Mouse (Mus musculus) cerebellum, adult 18-20 months (tissue): ENCODE results near the gene P2rx1.
A peak's percentile ranks its signal among the peaks of the same experiment; 100 is the strongest.

Experiments
- DNase-seq, 2 experiments: peaks; one replicate each; pipeline ENCODE4 v3.0.0; 2021

The P2rx1 gene

DNA sequence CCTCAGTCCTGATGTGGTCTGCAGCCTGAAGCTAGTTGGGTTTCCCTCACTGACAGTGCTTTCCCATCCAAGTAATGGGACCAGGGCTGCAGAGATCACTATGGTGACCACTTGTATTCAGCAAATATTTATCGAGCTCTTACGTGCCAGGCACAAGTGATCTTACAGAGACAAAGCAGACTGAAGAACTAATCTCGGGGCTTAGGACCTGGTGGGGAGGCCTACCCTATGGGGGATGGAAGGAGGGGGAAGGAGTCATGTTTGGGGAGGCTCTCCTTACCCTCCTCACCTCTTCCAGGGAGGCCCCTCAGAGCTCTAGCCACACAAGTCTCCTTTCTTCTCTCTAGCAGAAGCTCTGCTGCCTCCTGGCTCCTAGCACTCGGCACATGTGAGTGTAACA, 24.9 kb downstream of the P2rx1 start:
- DNase-seq, result no peak

DNA sequence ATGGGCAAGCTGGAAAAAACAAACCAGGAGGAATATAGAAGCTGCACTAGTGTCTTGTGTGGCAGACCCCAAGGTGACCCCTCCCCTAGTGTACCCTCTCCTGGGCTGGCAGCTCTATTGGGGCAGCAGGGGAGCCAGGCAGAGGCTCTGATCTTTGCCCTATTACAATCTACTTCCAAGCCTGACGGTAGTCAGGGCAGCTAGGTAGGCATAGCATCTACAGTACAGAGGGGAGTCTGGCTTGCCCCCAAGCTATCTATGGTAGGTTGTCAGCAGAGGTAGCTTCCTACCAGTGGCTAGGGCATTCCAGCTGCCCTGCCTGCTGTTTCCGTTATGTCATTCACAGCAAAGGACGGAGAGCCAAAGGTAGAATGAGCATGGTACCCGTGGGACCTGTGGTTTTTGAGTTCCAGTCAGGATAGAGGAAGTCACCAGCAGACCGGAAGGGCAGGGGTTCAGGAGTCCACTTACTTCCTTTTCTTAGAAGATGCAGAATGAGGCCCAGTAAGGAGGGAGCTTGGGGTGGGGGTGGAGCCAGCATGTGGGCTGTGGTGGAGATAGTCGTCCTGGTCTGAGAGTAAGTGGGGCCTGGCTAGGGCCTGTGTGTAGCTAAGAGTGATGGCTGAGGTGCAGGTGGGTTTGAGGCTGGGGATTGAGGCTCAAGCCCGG, 25.5 kb downstream of the P2rx1 start:
- no peak for DNase-seq

DNA sequence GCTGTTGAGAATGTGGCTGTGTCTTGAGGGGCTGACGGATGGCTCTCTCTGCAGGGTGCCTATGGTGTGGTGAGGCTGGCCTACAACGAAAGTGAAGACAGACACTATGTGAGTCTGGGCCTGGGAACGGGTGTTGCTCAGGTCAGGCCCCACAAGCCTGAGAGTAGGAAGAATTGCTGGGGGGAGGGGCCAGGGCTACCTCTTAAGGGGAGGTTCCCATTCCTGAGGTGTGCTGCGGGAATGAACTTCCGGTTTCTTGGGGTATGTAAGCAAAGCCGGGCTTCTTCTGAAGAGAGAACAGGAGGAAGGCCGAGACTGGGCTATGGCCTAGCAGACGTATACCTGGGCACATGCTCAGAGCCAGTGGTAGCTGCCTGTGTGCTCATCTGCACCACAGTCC, 28.1 kb downstream of the P2rx1 start:
- no peak for DNase-seq

DNA sequence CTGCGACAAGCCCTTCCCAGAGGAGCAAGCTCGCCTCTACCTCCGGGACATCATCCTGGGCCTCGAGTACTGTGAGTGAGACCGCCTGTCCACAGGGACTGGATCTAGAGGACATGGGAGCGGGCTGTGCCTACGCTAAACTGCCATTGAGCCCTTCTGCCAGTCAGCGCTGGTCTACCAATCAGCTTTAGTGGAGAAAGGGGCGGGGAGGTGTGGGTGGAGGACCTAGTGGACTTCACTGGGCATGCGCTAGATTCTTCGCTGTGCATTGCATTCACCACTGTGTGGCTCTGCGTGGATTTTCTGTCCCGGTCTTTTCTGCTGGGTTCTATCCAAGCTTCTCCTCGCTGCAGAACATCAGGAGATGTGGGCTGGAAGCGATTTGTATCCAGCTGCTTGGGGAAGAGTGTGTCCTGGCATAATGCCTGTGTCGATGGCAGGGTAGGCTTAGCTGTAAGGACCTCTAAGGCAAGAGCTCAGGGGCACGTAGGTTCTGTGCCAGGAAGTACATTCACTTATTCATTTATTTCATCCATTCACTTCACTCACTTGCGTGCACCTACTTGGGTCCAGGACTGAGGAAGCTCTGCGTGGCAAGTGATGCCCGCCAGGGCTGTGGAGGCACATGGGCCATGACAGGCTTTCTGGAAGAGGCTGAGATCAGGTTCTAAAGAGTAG, 32.1 kb downstream of the P2rx1 start:
- peak; percentile 84 to 95 for DNase-seq

DNA sequence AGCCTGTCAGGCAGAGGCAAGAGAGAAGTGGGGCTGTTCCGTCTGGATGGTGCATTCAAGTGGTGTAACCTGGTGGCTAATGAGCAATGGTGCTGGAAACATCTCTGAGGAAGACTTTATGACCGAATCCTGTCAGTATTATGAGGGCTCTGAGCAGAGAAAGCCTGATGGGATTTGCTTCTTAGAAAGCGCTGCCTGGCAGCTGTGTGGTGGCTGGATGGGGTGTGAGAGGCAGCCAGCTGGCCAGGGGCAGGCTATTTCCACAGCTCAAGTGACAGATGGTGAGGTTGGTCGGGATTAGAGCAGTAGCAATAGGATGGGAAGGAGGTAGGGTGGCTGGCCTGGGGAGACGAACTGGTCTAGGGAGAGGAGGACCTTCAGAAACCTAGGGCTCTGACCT, 32.6 kb downstream of the P2rx1 start:
- no peak for DNase-seq

DNA sequence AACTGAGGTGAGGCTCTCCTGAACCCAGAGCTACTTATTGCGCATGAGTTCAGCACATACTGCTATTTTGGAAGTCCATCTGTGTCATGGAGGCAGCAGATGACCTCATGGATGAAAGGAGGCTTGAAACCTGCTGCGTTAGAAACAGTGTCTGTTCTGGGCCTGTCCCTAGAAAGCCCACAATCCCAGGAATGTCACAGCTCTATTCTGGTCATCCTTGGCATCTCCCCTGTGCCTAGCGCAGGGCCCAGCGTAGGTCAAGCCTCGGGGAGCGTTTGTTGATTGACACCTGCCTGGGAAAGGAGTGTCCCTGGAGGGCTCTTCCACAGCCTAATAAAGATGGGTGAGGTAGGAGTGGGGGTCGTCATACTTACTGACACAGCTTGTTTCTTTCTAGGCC, 37.2 kb downstream of the P2rx1 start:
- no peak for DNase-seq

DNA sequence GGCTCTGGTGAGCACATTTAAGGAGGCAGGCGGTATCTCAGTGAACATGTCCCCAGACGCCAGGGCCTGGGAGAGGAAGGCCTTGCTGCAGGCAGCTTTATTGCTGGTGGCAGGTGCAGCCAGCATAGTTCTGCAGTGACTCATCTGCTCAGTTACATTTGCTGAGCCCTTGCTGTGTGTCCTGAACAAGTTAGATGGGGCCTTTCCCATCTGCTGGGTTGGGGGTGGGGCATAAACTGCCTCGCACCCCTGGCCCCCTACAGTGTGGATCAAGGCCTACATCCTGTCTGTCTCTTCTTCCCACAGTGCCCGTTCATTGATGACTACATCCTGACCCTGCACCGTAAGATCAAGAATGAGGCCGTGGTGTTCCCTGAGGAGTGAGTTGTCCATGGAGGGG, 38.0 kb downstream of the P2rx1 start:
- no peak for DNase-seq

DNA sequence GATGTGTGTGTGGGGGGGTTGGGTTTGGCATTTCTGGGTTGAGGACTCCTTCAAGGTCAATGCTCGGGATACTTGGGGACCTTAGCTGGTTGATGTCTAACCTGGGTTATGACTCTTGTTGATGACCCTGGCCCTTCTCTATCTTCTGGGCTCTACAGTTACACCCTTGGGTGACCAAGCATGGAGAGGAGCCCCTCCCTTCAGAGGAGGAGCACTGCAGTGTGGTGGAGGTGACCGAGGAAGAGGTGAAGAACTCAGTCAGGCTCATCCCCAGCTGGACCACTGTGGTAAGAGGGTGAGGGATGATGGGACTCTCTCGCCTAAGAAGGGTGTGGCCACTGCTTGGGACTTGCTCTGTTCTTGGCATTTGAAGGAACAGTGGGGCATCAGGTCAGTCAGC, 38.8 kb downstream of the P2rx1 start:
- DNase-seq, result no peak

DNA sequence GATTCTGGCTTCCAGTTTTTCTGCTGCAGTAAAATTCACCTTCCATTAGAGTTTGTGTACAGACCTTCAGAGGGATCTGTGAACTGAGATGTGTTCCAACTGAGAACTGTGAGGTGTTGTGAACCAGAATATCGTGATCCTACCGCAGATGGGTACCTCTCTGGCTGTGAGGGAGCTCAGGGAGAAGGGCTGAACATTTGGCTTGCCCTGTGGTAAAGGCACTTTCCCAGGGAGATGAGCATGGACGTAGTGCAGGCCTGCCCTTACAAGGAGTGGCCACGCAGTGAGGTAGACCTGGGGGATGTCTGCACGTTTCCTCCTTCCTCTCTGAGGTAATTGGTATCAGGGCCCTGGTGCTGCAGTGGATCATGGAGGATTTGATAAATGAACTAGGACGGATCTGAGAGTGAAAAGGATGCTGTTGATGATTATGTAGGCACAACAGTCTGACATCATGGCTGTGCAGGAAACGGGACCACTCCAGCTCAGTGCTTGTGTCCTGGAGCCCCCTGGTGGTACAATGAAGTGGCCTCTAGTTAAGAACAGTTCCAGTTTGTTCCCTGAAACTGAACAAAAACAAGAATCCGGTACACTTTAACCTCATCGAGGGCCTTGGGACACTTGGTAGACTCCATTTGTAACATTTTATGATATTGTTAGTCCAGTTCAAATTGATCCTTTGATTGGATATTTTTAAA, 40.3 kb downstream of the P2rx1 start:
- DNase-seq, result peak; percentile 54 to 58

DNA sequence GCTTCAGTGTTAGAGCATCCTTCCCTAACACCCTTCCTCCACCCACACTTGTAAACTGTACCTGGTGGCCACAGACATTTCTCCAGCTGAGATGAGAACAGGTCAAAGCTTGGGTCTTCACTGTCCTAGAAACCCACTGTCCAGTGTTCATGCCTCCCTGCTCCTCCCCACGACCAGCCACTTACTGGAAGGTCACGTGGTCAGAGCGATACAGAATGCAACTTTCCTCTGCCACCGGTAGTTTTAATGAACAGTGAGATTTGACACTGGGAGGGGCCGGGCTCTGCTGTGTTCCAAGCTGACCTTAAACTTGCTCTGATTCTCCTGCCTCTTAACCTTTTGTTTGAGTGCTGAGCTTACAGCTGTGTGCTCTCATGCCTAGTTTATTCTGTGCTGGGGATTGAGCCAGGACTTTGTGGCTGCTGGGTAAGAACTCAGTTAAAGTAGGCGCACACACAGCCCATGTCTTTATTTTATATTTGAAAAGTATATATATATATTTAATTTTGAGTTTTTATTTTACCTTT, 45.4 kb downstream of the P2rx1 start:
- no peak for DNase-seq

DNA sequence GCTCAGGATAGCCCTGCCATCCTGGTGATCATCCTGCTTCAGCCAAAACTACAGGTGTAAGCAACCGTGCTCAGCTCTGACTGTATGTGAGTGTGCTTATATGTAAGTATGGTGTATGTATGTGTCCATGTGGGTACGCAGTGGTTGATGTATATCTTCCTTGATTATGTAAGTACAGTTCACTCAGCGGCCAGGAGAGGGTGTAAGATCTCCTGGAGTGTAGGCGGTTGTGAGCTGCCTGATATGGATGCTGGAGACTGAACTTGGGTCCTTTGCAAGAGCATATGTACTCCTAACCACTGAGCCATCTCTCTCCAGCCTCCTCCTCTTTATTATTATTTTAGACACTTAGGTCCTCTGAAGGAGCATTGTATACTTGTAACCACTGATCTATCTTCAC, 45.9 kb downstream of the P2rx1 start:
- no peak for DNase-seq

DNA sequence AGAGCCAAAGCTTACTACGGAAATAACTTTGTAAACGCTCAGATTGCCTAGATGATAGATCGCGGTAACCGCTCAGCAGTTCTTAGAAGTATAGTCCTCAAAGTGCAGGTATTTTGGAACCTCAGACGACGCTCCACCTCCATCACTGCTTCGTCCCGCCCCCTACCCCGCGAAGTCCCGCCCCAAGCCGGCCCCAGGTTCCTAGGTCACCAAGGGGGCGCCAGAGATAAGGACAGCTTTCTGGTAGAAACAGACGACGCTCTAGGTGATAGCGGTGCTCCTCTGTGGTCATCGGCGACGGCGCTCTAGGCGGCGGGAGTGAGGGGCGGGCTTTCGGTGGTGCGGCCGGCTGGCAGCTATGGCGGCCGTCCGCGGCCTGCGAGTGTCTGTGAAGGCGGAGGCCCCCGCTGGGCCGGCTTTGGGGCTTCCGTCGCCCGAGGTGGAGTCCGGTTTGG, 48.7 kb downstream of the P2rx1 start, which contains the start of gene Ncbp3:
Gene Ncbp3, plus strand, starts transcription at position 242 of the 455 bp plus-strand sequence.
- DNase-seq, result peak; percentile 96

DNA sequence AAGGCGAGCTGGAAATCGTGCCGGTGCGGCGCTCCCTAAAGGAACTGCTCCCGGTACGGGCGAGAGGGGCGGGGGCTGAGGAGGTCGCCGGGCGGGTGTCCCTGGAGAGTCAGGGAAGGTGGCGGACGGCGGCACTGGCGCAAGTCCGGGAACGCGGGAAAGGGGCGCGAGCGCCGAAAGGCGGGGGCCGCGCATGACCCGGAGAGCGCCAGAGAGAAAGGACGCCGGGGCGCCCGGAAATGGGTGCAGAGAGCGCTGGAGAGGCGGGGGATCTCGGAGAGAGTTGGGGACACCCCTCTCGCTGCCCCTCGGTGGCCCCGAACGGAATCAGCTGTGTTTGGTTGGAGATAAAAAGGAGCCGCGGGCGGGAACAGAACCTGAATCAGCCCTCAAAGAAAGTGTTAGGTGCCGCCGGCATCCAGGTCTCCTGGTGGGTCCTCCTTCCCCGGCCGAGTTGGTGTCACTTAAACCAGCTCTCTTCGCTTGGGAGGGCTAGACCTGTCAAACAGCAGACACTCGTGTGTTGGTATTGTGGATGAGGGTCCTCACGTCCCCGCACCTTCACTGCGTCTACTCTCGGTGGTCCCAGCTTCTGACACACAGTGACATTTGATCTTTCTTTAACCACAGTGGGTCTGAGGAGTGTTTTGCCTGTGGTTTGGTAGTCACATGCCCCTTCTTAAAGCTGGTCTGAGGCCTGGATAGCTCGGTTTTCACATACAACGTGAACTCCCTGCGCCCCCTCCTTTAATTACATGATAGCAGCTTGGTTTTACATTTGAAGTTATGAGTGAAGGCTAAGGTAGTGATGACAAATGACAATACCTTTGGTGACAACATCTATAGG, 49.4 kb downstream of the P2rx1 start:
- no peak for DNase-seq

DNA sequence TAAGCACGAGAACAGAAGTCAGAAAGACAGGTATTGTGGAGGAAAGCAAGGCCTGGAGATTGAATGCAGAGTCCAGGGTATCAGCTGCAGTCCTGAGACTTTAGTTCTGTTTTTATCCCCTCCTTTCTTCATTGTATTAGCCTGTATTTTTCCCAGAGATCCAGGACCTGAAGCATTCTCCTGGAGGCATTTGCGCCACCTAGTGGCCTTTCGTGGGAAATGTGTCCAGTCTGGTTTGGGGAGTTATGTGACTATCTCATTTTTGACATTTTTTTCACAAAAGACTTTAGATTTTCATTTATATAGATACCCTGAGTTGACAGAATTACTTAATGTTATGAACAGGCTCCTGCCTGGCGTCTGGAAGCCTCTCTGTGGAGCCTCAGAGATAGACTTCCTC, 50.4 kb downstream of the P2rx1 start:
- DNase-seq, result peak; percentile 82 to 87

DNA sequence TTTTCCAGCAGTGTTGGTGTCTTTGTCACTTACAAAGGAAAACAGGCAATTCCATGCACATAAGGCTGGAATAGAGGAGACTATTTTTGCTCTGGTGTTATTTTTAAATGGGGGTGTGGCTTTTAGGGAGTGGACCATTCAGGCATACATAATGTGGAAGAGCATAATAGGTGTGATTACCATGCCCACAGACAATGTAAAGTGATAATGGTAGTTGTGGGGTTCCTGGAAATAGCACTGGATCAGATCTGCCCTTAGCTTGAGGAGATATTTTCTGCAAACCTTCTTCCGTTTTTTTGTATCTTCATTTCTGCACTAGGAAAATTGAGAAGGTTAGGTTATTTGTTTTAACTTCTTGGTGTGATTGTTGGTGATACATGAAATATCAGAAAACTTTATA, 53.9 kb downstream of the P2rx1 start:
- DNase-seq, result no peak

DNA sequence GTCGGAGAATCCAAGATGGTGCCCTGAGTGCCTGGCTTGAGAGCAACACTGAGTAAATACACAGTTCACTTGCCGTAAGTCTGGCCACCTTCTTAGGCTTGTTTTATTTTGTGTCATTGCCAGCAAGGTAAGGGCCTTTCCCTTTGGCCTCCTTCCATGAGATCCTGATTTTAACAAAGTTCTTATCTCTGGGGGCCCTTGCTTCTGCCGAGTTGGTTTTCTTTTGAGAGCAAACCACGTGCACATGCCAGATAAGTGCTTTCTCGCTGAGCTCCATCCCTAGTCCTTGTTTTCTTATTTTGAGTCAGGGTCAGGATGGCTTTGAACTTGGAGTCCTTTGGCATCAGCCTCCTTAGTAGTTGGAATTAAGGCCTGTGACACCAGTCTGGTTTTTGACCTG, 58.8 kb downstream of the P2rx1 start:
- no peak for DNase-seq

DNA sequence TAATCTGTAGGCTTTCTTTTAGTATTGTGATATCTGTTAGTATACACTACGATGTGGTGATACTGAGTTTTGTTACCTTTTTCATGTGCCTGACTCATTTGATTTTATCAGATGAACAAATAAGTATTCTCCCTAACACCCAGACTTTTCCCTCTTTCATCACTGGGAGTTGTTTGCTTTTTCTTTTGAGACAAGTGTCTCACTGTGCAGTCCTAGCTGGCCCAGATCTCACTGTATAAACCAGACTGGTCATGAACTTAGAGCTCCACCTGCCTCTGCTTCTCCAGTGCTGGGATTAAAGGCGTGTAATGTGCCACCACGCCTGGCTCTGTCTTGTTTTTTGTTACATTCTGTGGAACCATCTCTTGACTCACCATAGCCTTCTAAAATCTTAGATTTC, 60.7 kb downstream of the P2rx1 start:
- DNase-seq, result no peak

DNA sequence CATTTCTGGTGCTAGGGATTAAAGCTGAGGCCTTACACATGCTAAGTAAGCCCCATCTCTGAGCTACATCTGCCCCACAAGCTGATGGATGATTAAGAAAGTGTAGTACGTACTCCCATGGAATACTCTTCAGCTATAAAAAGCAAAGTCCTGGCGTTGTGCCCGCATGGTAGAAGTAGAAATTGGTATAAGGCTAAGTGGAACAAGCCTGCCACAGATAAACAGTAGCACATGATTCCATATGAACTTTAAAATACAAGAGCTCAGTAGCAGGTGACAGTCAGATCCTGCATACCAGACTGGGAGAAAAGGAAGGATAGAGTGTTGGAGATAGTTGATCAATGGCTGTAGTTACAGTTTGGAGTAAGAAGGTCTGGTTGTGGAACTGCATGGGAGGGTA, 62.5 kb downstream of the P2rx1 start:
- DNase-seq, result no peak
